Mouse (Mus musculus) olfactory bulb, adult 2 months (tissue): Measurements from ENCODE around the gene Spi1. TPM values are rescaled to one million over a fixed set of nuclear protein-coding genes. Genes with fewer than 3 reads are reported as not detected.

Experiments
- H3K27ac ChIP-seq: fragments of 200-500 bp; 2 replicates; pipeline ENCODE4 v1.5.1; 2012; ENCODE audit warnings: low read depth, low read length; ENCODE audit not compliant: insufficient read depth
- H3K4me1 ChIP-seq: fragments of 200-500 bp; 2 replicates; pipeline ENCODE4 v1.6.1; 2012; ENCODE audit warnings: low read length; ENCODE audit not compliant: control insufficient read depth, insufficient read depth
- H3K4me3 ChIP-seq: fragments of 200-500 bp; 2 replicates; pipeline ENCODE4 v1.5.1; 2012; ENCODE audit warnings: mild to moderate bottlenecking, low read depth, low read length, moderate library complexity; ENCODE audit not compliant: insufficient read depth
- CTCF ChIP-seq: fragments of 200-500 bp; IDR thresholded peaks from 2 replicates; pipeline ENCODE4 v1.5.1; 2012; ENCODE audit warnings: low read depth, mild to moderate bottlenecking, low read length, moderate library complexity; ENCODE audit not compliant: insufficient read depth
- POLR2A ChIP-seq: fragments of 200-500 bp; IDR thresholded peaks from 2 replicates; pipeline ENCODE4 v1.6.1; 2012; ENCODE audit warnings: mild to moderate bottlenecking, low read depth, low read length, moderate library complexity; ENCODE audit not compliant: insufficient read depth
- WGBS: fragments of 180-500 bp; shearing (Covaris S2); methylation state at CpG from one replicate; pipeline ENCODE4 v1.1.7; 2018; 5-methylcytosine and 5-hydroxymethylcytosine counted together
- polyA plus RNA-seq: library from polyadenylated mRNA; stranded (reverse); fragments of >200 nt; gene quantifications from 2 replicates; pipeline ENCODE4 v1.2.4, GENCODE M21; 2012; ENCODE audit warnings: low replicate concordance; ENCODE audit not compliant: missing spikeins, insufficient read depth, insufficient read length

Gene Spi1
- polyA plus RNA-seq, 1 experiment: not detected

DNA sequence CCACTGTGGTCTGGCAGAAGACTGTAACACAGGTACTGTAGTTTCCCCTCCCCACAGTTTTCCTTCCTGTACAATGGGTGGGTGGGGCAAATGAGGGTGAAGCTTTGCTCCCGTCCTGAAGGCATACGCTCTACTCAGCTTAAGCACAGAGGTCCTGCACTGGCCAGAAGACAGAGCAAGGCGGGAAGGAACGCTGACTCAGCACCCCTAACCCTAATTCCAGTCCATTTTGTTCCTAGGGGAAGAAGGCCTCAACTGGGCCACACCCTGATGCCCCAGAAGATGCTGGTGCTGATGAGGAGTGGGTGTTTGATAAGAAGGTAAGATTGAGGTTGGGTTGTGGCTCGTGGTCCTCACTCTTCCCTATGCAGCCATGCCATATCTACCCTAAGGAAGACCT lies 46.6 kb downstream of the Spi1 start:
- no peaks in the 10 kb centered on the region for H3K4me1 ChIP-seq
- TF ChIP-seq POLR2A (no peak), CTCF (no peak)
- H3K4me3 ChIP-seq: no peak overlapping the region
- no peak overlapping the region for H3K27ac ChIP-seq
- 80% methylated on average over 5 of the region's 5 CpGs for WGBS

DNA sequence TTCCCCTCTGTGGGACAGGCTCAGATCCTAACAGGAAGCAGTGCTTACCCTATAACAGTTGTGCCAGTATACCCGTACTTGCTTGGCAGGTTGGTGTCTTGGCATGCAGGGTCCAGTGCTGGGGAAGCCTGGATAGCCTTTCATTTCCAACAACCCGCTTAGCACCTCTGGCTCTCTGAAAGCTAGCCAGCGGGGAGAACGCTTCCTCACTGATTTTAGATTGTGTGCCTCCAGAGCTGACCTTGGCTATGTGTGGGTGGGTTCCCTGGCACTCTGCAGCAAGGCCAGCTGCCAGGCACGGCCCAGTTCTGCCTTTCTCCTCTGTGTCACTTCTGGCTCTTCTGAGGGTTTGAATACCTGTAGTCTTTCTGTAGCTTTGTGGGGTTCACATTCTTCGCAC lies 47.9 kb downstream of the Spi1 start:
- Histone ChIP-seq H3K27ac (no peak overlapping the region), H3K4me3 (no peak overlapping the region), H3K4me1 (no peaks in the 10 kb centered on the region)
- 74% methylated on average over 6 of the region's 6 CpGs for WGBS
- TF ChIP-seq CTCF (no peak), POLR2A (no peak)

DNA sequence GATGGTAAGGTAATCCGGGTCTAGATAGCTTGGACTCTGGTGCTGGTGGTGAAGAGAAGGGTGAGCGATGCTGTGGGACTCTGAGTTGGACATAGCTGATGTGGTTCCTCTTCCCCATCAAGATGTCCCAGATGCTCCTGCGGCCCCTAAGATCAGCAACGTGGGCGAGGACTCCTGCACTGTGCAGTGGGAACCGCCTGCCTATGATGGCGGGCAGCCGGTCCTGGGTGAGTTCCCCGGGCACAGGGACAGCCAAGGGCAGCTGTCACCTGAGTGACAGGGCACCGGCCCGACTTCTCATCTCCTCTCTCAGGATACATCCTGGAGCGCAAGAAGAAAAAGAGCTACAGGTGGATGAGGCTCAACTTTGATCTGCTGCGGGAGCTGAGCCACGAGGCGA lies 49.1 kb downstream of the Spi1 start:
- no peak for TF ChIP-seq POLR2A
- no peak for TF ChIP-seq CTCF
- 94% methylated on average over 15 of the region's 15 CpGs for WGBS
- H3K27ac ChIP-seq: no peak overlapping the region
- no peak overlapping the region for H3K4me3 ChIP-seq
- no peaks in the 10 kb centered on the region for H3K4me1 ChIP-seq

- H3K4me3 ChIP-seq: no peak overlapping the region
- H3K27ac ChIP-seq: no peak overlapping the region
- no peaks in the 10 kb centered on the region for H3K4me1 ChIP-seq
- TF ChIP-seq CTCF: no peak
- no peak for TF ChIP-seq POLR2A
- 87% methylated on average over 3 of the region's 3 CpGs for WGBS
These were observed 49.8 kb downstream of the Spi1 start for GRCm38 (mm10) chr2:91132035-91132434.

DNA sequence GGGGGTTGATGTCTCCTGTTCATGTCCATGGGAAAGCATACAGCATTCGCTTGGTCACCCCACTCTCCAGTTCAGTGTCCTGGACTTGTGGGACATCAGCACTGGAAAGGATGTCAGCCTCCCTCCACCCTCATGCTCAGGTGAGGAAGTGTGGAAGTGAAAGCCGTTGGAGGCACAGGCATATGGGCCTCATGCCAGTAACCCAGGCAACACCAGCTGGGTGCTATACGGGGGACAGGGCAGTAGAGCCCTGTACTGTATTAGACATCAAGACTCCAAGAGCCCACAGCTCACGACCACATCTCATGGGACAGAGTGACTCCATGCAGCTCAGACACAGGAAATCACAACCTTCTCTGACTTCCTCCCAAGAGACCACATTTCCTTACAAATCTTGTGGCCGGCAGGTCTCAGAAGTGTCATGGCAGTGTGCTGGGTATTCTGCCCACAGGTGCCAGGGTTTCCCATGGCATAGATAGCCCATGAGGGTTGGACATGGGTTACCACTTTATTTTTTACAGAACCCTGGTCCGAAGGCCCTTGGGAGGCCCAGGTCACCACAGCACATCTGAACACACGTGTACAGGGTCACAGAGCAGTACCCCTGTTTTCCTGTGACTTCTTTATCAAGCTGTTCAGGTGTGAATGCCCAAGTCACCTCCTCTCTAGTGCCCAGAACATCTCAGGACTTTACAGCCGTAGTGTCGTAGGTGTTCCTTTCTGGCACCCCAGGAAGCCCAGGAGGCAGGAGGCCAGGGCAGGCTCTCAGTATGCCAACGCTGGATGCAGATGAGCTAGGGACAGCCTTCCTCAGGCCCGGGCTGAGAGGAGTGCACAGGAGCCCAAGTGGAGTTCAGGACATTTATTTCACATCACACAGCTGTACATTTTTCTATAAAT lies 54.6 kb downstream of the Spi1 start:
- H3K4me1 ChIP-seq: no peaks in the 10 kb centered on the region
- WGBS: 73% methylated on average over 11 of the region's 11 CpGs
- no peak overlapping the region for H3K4me3 ChIP-seq
- TF ChIP-seq POLR2A (no peak), CTCF (no peak)
- no peak overlapping the region for H3K27ac ChIP-seq

GRCm38 (mm10) chr2:91137481-91137880 lies 55.3 kb downstream of the Spi1 start:
- Histone ChIP-seq H3K27ac (no peak overlapping the region), H3K4me3 (no peak overlapping the region), H3K4me1 (no peaks in the 10 kb centered on the region)
- WGBS: 84% methylated on average over 6 of the region's 6 CpGs
- no peak for TF ChIP-seq POLR2A
- TF ChIP-seq CTCF: no peak

- H3K27ac ChIP-seq: no peak overlapping the region
- 73% methylated on average over 5 of the region's 5 CpGs for WGBS
- no peak overlapping the region for H3K4me3 ChIP-seq
- TF ChIP-seq POLR2A (no peak), CTCF (no peak)
- H3K4me1 ChIP-seq: no peaks in the 10 kb centered on the region
These were observed 57.1 kb downstream of the Spi1 start for GRCm38 (mm10) chr2:91139311-91139710.

- H3K27ac ChIP-seq: no peak overlapping the region
- WGBS: 59% methylated on average over 8 of the region's 8 CpGs
- TF ChIP-seq CTCF (no peak), POLR2A (no peak)
- no peak overlapping the region for H3K4me3 ChIP-seq
- H3K4me1 ChIP-seq: no peaks in the 10 kb centered on the region
These were observed 57.6 kb downstream of the Spi1 start for GRCm38 (mm10) chr2:91139764-91140163.

- 90% methylated on average over 6 of the region's 6 CpGs for WGBS
- no peaks in the 10 kb centered on the region for H3K4me1 ChIP-seq
- no peak overlapping the region for H3K27ac ChIP-seq
- no peak overlapping the region for H3K4me3 ChIP-seq
- no peak for TF ChIP-seq POLR2A
- no peak for TF ChIP-seq CTCF
These were observed 60.7 kb downstream of the Spi1 start for GRCm38 (mm10) chr2:91142920-91143319.
